Mouse (Mus musculus): ENCODE data around the gene Zfp800. TPM values are rescaled to one million over a fixed set of nuclear protein-coding genes. Genes with fewer than 3 reads are reported as not detected.

Gene Zfp800
- polyA plus RNA-seq, 1 experiment from 2014 or later: 28.1 TPM

DNA sequence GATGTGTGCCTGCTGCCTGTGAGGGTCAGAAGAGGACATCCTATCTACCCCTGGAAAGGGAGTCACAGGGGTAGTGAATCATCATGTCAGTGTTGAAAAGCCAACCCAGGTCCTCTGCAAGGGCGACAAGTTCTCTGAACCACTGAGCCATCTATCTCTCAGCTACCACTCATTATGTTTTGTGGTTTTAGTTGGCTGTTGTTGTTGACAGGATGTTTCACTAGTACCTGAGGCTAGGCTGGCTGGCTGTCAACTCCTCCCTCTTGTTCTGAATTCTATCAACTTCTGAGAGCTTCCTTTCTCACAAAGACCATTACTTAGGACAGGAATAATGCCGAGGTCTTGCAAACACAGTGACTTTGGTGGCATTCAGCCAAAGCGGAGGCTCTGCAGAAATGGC is 12.6 kb downstream of the Zfp800 start:
- H3K27ac ChIP-seq: no peak overlapping the region
- H3K27me3 ChIP-seq: 0 out of 2 replicates have a peak, but pooled peaks cover 3% of the 10 kb centered on the region
- no peaks in the 10 kb centered on the region for H3K4me1 ChIP-seq
- H3K36me3 ChIP-seq (replicated peaks): no peaks in the 10 kb centered on the region
- WGBS: 78% methylated on average over 3 of the region's 3 CpGs
- no peaks in the 10 kb centered on the region for H3K9me3 ChIP-seq
- no peak overlapping the region for H3K9ac ChIP-seq
- H3K4me2 ChIP-seq: no peak overlapping the region
- H3K4me3 ChIP-seq (replicated peaks): no peak overlapping the region
- no peak for ATAC-seq (ENCODE audit: low FRiP score)

DNA sequence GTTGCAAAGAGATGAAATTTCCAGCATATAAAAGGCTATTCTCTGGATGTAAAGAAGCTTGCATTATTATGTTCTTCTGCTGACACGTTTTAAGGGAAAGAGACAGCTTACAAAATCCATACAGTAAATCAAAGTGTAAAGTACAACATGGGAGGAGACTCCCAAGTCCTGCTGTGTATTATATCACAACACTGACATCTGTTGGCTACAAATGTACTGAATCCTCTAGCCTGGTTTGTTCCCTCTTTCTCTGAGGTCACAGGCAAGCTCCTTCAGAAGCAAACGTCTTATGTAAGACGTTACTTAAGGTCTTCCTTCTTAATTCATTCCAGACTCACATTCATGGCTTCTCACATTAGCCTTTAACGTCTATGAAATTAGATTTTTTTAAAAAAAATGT is 15.8 kb downstream of the Zfp800 start:
- WGBS: 59% methylated on average over 4 of the region's 4 CpGs
- no peaks in the 10 kb centered on the region for H3K36me3 ChIP-seq (replicated peaks)
- no peak for ATAC-seq (ENCODE audit: low FRiP score)
- no peak overlapping the region for H3K4me3 ChIP-seq (replicated peaks)
- H3K9ac ChIP-seq: no peak overlapping the region
- no peaks in the 10 kb centered on the region for H3K4me1 ChIP-seq
- H3K27ac ChIP-seq: no peak overlapping the region
- H3K27me3 ChIP-seq: 0 out of 2 replicates have a peak, but pooled peaks cover 3% of the 10 kb centered on the region
- H3K9me3 ChIP-seq: no peaks in the 10 kb centered on the region
- no peak overlapping the region for H3K4me2 ChIP-seq

DNA sequence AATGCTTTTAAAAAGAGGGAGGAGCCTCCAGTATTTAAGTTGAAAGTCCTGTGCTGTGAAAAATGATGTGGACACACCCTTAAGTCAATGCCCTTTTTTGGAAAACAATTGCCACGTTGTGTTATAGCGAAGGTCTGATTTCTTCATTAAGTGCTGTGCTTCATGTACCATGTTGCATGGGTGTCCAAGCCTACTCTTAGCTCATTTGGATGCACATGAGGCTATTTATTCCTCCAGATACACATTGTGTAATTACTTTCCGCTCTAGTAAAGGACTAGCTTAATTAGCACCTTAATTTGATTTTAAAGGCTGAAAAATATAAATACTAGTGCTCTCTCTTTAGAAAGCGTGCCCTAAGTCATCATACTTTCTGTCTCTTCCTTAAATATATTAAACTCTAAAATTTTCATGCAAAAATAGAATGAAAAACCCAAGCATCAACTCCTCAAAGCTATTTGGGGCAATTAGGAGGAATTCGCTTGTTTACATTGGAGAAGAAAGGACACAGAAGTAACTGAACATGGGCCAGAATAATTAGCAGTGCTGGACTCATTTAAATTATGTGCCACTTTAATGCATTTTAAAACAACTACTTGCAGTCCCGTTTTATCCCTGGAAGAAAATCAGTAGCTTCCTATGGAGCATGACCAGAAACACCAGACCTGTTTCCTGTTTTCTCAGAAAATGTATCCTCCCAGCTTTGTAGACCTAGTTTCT is 27.7 kb downstream of the Zfp800 start:
- ATAC-seq (ENCODE audit: low FRiP score): peak; percentile 79; the same call in 1 of the 2 replicates
- H3K4me1 ChIP-seq: no peaks in the 10 kb centered on the region; the same call in 1 of the 2 replicates
- 51% methylated on average over 6 of the region's 6 CpGs for WGBS

GRCm38 (mm10) chr6:28367575-28367974 is 30.2 kb downstream of the Zfp800 start:
- Histone ChIP-seq H3K4me2 (no peak overlapping the region), H3K4me1 (no peaks in the 10 kb centered on the region; the same call in 1 of the 2 replicates), H3K36me3 (replicated peaks) (no peaks in the 10 kb centered on the region), H3K27ac (peak overlapping the region; percentile 1; the same call in 1 of the 2 replicates), H3K4me3 (replicated peaks) (no peak overlapping the region), H3K27me3 (no peaks in the 10 kb centered on the region), H3K9me3 (no peaks in the 10 kb centered on the region), H3K9ac (no peak overlapping the region)
- WGBS: 53% methylated on average over 9 of the region's 9 CpGs
- ATAC-seq (ENCODE audit: low FRiP score): peak; percentile 45; the same call in 1 of the 2 replicates

More for the DNA sequence above, 27.7 kb downstream of the Zfp800 start:
- H3K36me3 ChIP-seq (replicated peaks): no peaks in the 10 kb centered on the region
- H3K9ac ChIP-seq: no peak overlapping the region
- no peak overlapping the region for H3K27ac ChIP-seq
- no peak overlapping the region for H3K4me3 ChIP-seq (replicated peaks)
- H3K27me3 ChIP-seq: no peaks in the 10 kb centered on the region
- no peaks in the 10 kb centered on the region for H3K9me3 ChIP-seq
- H3K4me2 ChIP-seq: no peak overlapping the region

DNA sequence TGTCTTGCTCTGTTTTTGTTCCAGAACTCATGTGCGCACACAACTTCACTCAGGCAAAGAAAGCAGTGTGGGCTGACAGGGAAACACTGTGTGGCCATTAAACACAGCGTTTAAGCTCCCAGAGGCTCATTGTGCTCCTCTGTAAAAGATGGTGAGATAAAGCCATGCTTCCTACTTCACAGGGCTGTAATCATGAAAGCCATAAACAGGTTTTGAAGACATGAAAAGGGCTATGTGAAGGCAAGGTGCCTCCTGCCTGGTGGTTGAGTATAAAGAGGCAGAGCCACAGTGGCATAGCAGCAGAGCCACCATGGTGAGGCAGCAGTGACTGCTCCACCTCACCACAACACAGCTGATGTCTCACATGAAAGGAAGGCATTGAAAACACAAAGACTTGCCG is 46.7 kb downstream of the Zfp800 start:
- Histone ChIP-seq H3K27me3 (no peaks in the 10 kb centered on the region), H3K4me3 (replicated peaks) (no peak overlapping the region), H3K4me1 (no peaks in the 10 kb centered on the region), H3K36me3 (replicated peaks) (no peaks in the 10 kb centered on the region), H3K4me2 (no peak overlapping the region), H3K9me3 (no peaks in the 10 kb centered on the region), H3K9ac (no peak overlapping the region), H3K27ac (no peak overlapping the region)
- no peak for ATAC-seq (ENCODE audit: low FRiP score)
- 63% methylated on average over 3 of the region's 3 CpGs for WGBS

- Histone ChIP-seq H3K27ac (no peak overlapping the region), H3K4me2 (no peak overlapping the region), H3K4me3 (replicated peaks) (no peak overlapping the region), H3K9ac (no peak overlapping the region), H3K27me3 (no peaks in the 10 kb centered on the region), H3K9me3 (no peaks in the 10 kb centered on the region), H3K36me3 (replicated peaks) (no peaks in the 10 kb centered on the region), H3K4me1 (no peaks in the 10 kb centered on the region)
- no peak for ATAC-seq (ENCODE audit: low FRiP score)
These were observed 52.1 kb downstream of the Zfp800 start for GRCm38 (mm10) chr6:28345677-28346076.

DNA sequence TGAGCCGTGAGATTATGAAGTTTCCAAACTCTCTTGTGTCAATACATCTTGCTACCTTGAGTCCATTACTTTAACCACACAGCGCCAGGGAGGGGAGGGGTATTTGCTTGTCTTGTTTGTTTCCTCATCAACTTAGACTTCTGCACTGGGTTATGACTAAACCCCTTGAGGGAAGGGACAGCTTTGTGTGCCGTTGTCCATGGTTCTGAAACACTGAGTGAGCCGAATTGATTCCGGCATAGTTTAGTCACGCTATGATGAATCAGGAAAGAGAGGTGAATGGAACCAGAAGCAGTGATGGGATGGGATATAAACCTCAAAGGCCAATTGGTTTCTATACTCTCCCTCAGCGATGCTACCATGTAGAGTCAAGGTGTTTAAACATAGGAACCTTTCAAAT is 52.6 kb downstream of the Zfp800 start:
- no peaks in the 10 kb centered on the region for H3K27me3 ChIP-seq
- H3K4me1 ChIP-seq: no peaks in the 10 kb centered on the region
- no peak overlapping the region for H3K4me2 ChIP-seq
- no peak overlapping the region for H3K9ac ChIP-seq
- H3K4me3 ChIP-seq (replicated peaks): no peak overlapping the region
- H3K27ac ChIP-seq: no peak overlapping the region
- no peaks in the 10 kb centered on the region for H3K9me3 ChIP-seq
- ATAC-seq (ENCODE audit: low FRiP score): no peak
- no peaks in the 10 kb centered on the region for H3K36me3 ChIP-seq (replicated peaks)
- 61% methylated on average over 7 of the region's 7 CpGs for WGBS

DNA sequence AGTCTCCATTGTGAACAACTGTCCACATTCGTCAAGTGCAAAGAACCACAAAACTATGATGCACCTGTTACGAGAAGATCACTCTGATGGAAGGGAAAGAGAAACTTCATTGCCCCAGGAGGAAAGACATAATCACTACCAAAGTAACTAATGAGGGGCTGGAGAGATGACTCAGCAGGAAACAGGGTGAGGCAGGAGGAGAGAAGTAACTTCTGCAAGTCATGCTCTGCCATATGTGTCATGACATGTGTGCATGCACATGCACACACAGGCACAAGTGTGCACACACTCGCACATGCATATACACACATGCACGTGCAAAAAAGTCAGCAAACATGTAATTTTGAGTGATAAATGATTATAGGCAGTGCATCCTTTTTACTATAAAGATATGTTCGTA is 54.9 kb downstream of the Zfp800 start:
- Histone ChIP-seq H3K36me3 (replicated peaks) (no peaks in the 10 kb centered on the region), H3K9me3 (no peaks in the 10 kb centered on the region), H3K27me3 (no peaks in the 10 kb centered on the region), H3K9ac (no peak overlapping the region), H3K4me3 (replicated peaks) (no peak overlapping the region), H3K4me2 (no peak overlapping the region), H3K27ac (no peak overlapping the region), H3K4me1 (no peaks in the 10 kb centered on the region)
- WGBS: 88% methylated on average over 5 of the region's 5 CpGs
- ATAC-seq (ENCODE audit: low FRiP score): no peak

DNA sequence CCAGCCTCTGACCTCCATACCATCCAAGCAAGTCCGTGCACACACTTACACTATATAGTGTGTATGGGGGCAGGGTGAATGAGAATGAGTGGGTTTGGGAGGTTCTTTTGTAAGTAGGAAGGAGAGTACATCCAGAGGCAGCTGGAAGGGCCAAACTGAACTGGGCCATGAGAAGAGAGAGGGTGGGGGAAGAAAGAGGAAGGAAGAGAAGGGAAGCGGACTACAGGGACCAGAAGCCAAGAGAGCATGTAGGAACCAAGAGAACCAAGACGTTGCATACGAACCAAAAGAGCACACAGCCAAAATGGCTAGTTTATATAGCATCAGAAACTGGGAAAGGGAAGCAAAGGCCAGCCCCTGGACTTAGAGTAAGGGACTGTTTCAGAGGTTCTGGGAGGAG is 56.6 kb downstream of the Zfp800 start:
- Histone ChIP-seq H3K4me1 (no peaks in the 10 kb centered on the region), H3K9ac (no peak overlapping the region), H3K9me3 (no peaks in the 10 kb centered on the region), H3K4me2 (no peak overlapping the region), H3K27ac (no peak overlapping the region), H3K36me3 (replicated peaks) (no peaks in the 10 kb centered on the region), H3K4me3 (replicated peaks) (no peak overlapping the region), H3K27me3 (no peaks in the 10 kb centered on the region)
- ATAC-seq (ENCODE audit: low FRiP score): no peak
- 92% methylated on average over 4 of the region's 4 CpGs for WGBS

- Histone ChIP-seq H3K36me3 (replicated peaks) (no peaks in the 10 kb centered on the region), H3K4me2 (no peak overlapping the region), H3K9ac (no peak overlapping the region), H3K27ac (no peak overlapping the region), H3K4me3 (replicated peaks) (no peak overlapping the region), H3K27me3 (no peaks in the 10 kb centered on the region), H3K9me3 (no peaks in the 10 kb centered on the region), H3K4me1 (no peaks in the 10 kb centered on the region)
- 86% methylated on average over 5 of the region's 5 CpGs for WGBS
- ATAC-seq (ENCODE audit: low FRiP score): no peak
These were observed 58.4 kb downstream of the Zfp800 start for GRCm38 (mm10) chr6:28339410-28339809.

DNA sequence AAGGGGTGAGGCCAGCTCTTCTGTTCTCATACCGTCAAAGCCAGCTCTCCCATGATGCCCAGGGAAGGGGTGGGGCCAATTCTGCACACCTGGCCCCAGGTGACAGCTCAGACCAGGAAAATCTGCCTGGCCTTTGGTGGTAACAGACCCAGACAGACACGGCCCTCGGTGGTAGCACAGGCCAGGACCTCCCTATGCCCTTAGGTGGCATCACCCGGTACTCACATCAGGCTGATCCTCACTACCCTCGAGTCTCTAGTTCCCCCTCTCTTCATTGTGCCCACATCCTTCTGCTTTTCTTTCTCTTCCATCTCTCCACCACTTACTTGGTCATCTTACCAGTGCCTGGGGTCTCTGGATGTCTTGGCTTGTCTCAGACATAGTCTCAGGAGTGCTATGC is 64.1 kb downstream of the Zfp800 start:
- H3K4me2 ChIP-seq: no peak overlapping the region
- H3K9ac ChIP-seq: no peak overlapping the region
- 92% methylated on average over 5 of the region's 5 CpGs for WGBS
- no peak; the same call in 1 of the 2 replicates for ATAC-seq (ENCODE audit: low FRiP score)
- no peak overlapping the region for H3K27ac ChIP-seq
- H3K9me3 ChIP-seq: no peaks in the 10 kb centered on the region
- H3K4me1 ChIP-seq: no peaks in the 10 kb centered on the region
- no peaks in the 10 kb centered on the region for H3K36me3 ChIP-seq (replicated peaks)
- no peak overlapping the region for H3K4me3 ChIP-seq (replicated peaks)
- no peaks in the 10 kb centered on the region for H3K27me3 ChIP-seq

DNA sequence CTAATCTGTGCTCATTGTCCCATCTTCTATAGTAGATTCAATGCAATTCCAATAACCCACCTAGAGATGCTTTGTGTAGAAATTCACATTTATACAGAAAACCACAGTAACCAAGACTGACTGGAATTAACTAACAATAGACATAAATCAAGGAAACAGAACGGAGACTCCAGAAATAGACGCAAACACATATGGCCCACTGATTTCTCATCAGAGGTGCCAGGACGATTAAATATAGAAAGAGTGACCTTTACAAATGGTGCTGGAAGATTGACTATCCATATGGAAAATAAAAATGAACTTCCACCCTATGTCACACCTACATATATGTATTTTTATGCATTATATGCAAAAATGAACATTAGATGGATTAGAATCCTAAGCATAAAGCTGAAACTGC is 65.3 kb downstream of the Zfp800 start:
- Histone ChIP-seq H3K27me3 (no peaks in the 10 kb centered on the region), H3K4me1 (no peaks in the 10 kb centered on the region), H3K4me3 (replicated peaks) (no peak overlapping the region), H3K4me2 (no peak overlapping the region), H3K27ac (no peak overlapping the region), H3K9me3 (no peaks in the 10 kb centered on the region), H3K36me3 (replicated peaks) (no peaks in the 10 kb centered on the region), H3K9ac (no peak overlapping the region)
- WGBS: 93% methylated on average over 3 of the region's 3 CpGs
- ATAC-seq (ENCODE audit: low FRiP score): no peak

DNA sequence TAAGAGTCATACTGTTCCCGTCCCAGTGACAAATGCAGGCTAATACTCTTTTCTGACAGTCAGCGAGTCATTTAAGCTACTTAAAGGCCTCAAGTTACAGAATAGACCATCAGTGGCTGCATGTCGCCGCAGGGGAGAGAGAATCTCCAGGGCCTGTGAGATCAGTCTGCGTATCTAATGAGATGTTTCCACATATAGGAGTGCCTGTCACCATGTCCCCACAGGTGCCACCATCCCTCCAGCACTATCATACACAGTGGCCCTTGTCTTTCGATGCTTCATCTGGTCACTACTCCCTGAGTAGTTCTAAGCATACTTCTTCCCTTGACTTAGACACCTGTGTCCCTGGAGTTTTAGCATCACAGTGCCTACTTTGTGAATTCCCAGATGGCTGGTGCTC is 68.0 kb downstream of the Zfp800 start:
- H3K9ac ChIP-seq: no peak overlapping the region
- no peak overlapping the region for H3K4me3 ChIP-seq (replicated peaks)
- H3K9me3 ChIP-seq: no peaks in the 10 kb centered on the region
- no peaks in the 10 kb centered on the region for H3K4me1 ChIP-seq
- WGBS: 47% methylated on average over 6 of the region's 6 CpGs
- no peak overlapping the region for H3K27ac ChIP-seq
- H3K4me2 ChIP-seq: no peak overlapping the region
- ATAC-seq (ENCODE audit: low FRiP score): no peak
- H3K27me3 ChIP-seq: no peaks in the 10 kb centered on the region
- no peaks in the 10 kb centered on the region for H3K36me3 ChIP-seq (replicated peaks)

All from forebrain, embryonic 12.5 days (tissue).